Mouse (Mus musculus) gastrocnemius, adult 2 months (tissue): ENCODE results near the gene Hmgn1. TPM values are rescaled to one million over a fixed set of nuclear protein-coding genes. Genes with fewer than 3 reads are reported as not detected.

Source experiments
- DNase-seq: peaks from one replicate; pipeline ENCODE4 v3.0.0; 2022
- H3K27ac ChIP-seq: fragments of 200-600 bp; 2 replicates; pipeline ENCODE4 v1.8.1; 2022; ENCODE audit warnings: mild to moderate bottlenecking
- H3K4me3 ChIP-seq: fragments of 200-600 bp; 2 replicates; pipeline ENCODE4 v1.8.1; 2022; ENCODE audit warnings: mild to moderate bottlenecking, moderate library complexity
- CTCF ChIP-seq: fragments of 200-600 bp; IDR thresholded peaks from 2 replicates; pipeline ENCODE4 v1.8.1; 2022; ENCODE audit warnings: antibody characterized with exemption, mild to moderate bottlenecking, moderate library complexity
- intact Hi-C: fragments of 180-260 bp; cut with DNase I; formaldehyde crosslinking; loops from one replicate; pipeline ENCODE4 v1.15.1; 2025
- long read RNA-seq, 2 experiments: library from polyadenylated mRNA; stranded (forward); transcript quantifications; one replicate each; pipeline ENCODE4 v2.0.0; 2021
- total RNA-seq, 2 experiments: library from RNA; stranded (reverse); gene quantifications; 2 replicates each; pipeline ENCODE4 v1.2.3; 2021

The Hmgn1 gene
- total RNA-seq, result 10 to 100 TPM; 19.9 to 38.1 TPM
- long read RNA-seq, experiment 1, transcript Hmgn1-201 (6 exons, 2,174 nt), result major isoform, 22 of 31 reads
- long read RNA-seq, experiment 1, partial matches to known transcripts, result 1 of 31 reads
- long read RNA-seq, experiment 1, other reads (novel, unspliced or antisense), result 6 of 31 reads
- long read RNA-seq, experiment 2, transcript Hmgn1-201 (6 exons, 2,174 nt), result major isoform, 20 of 28 reads
- long read RNA-seq, experiment 2, partial matches to known transcripts, result 0 of 28 reads
- long read RNA-seq, experiment 2, other reads (novel, unspliced or antisense), result 6 of 28 reads

DNA sequence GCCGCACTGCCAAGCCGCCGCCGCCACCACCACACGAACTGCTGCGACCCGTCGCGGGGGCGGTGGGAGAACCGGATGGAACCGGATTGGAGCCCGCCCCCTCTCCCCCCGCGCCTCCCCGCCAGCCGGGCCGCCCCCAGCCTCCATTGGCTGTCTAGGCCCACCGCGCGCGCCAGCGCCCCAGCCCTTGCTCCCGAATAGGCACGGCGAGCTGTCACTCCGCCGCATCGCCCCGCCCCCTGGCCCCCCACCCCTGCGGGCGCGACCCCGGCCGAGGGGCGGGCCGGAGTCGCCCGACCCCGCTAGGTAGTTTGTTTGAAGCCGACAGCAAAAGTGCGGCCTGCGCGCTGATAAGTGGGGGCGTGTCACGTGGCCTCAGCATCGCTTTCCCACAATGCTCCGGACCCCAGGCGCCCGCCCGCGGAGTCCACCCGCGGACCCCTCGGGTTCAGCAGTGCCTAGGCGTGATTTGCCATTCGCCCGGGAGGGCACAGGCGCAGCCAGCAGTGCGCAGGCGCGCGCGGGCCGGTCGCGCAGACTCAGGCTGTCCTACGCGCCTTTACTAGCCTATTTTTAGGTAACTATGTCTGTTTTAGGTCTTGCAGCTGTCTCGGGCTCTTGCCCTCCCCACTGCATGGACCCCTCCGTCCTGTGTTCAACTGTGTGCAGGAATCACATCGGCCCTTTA lies at the start of gene Hmgn1:
Hmgn1 (minus strand) TSS at position 73 of the 688 bp plus-strand sequence.
- Histone ChIP-seq H3K27ac (peak within 1 kb of the TSS; percentile 93), H3K4me3 (peak within 1 kb of the TSS; percentile 96)
- TF ChIP-seq CTCF, result no peak
- intact Hi-C loops, result loop anchor here (1.0 kb wide), 1 partner anchor 44 kb away; no protein-coding TSS in a partner anchor
- DNase-seq, result peak; percentile 99

- no peak for DNase-seq
- no peak for TF ChIP-seq CTCF
- no peak overlapping the region for H3K4me3 ChIP-seq
- H3K27ac ChIP-seq, result no peak overlapping the region
- intact Hi-C loops, result no loop called here
Measured at GRCm38 (mm10) chr16:96175399-96175798, 47.9 kb upstream of the Hmgn1 start.

- Histone ChIP-seq H3K4me3 (no peak overlapping the region), H3K27ac (no peak overlapping the region)
- no peak for DNase-seq
- intact Hi-C loops, result no loop called here
- TF ChIP-seq CTCF, result no peak
Measured at GRCm38 (mm10) chr16:96173648-96174047, 46.1 kb upstream of the Hmgn1 start.

DNA sequence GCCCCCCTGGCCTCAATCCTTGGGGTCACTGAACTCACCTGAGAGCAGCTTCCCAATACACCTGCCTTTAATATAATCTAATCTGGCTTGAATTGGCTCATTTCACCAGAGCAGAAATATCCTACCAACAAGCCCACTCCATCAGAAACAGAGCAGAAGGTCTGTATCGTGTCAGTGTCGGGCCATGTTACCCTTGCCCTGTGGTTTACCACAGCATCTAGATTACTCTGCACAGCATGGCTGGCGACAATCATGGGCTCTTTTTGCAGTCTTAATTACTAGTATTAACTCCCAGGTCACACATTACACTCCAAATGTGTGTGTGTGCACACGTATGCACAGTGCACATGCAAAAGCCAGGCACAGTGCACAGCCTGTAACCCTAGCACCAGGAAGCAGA lies 41.3 kb upstream of the Hmgn1 start:
- TF ChIP-seq CTCF, result no peak
- Histone ChIP-seq H3K27ac (no peak overlapping the region), H3K4me3 (no peak overlapping the region)
- intact Hi-C loops, result no loop called here
- DNase-seq, result no peak

DNA sequence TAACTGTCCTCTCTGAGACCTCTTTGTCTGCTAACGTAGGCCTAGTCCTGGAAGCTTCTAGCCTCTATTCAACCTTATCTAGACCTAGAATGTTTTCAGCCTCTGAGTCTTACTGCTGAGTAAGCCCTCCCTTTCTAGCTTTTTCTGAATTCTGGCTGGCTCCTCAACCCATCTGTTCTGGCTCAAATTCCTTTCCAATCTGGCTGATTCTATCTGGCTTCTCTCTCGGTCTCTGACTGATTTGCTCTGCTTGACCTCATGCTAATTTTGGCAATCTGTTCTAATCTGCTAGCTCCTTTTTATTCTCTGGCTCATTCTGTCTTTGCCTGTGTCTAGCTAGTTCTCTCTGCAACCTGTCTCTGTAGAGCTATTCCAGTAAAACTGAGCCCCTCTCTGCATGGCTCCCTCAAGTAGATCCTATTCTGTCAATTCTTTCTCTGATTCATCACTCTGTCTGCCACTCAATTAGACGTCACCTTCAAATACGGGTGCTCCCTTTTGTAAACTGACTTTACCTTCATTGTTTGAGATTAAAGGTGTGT lies 38.3 kb upstream of the Hmgn1 start:
- Histone ChIP-seq H3K27ac (no peak overlapping the region), H3K4me3 (no peak overlapping the region)
- intact Hi-C loops, result loop anchor here (2.0 kb wide), 1 partner anchor 179 kb away; no protein-coding TSS in a partner anchor
- no peak for DNase-seq
- no peak for TF ChIP-seq CTCF

DNA sequence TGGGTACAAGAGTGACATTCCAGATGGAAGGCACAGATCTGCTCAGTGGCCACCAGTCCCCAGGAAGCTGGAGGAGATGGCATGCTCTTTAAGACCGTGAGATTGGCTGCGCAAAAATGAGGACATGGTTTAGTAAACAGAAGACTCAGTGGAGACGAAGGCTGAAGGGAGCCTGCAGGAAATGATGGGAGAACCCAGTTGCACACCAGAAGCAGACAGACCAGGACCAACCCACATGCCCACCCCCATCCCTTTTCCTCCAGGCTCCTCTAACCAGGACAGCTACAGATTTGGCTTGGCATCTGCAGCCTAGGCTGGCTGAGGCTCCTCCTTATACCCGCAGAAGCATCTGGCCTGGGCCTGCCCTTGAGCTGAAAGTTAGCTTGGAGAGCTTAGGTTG lies 33.8 kb upstream of the Hmgn1 start:
- TF ChIP-seq CTCF, result no peak
- Histone ChIP-seq H3K27ac (no peak overlapping the region), H3K4me3 (no peak overlapping the region)
- intact Hi-C loops, result no loop called here
- DNase-seq, result no peak

- TF ChIP-seq CTCF, result no peak
- intact Hi-C loops, result no loop called here
Measured at GRCm38 (mm10) chr16:96160927-96161326, 33.4 kb upstream of the Hmgn1 start.

DNA sequence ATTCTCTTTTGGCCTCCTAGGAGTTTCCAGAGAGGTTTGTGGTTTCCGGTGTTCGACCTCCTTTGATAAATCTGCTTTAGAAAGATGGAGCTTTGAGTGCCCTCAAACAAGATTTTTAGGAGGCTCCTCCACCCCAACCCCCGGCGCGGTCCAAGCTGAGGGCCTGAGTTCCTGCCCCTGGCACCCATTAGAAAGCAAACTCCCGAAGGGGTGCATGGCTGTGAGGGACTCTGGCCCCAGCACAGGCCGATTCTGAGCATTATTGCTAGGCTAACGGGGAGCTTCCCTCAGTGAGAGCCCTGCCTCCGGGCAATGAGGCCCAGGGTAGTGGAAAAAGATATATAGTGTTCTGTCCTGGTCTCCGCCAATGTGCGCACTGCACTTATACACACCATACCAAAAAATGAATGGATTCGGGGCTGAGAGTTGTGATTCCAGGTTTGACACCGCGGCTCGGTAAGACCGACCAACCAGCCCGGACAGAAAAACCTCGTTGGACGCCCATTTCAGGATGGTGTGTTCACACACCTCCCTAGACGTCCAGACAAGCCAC lies 32.3 kb upstream of the Hmgn1 start:
- peak overlapping the region; percentile 75 for H3K4me3 ChIP-seq
- DNase-seq, result no peak
- intact Hi-C loops, result loop anchor here (5.0 kb wide), 1 partner anchor 32 kb away; the partner anchor contains the start of gene Lca5l
- peak overlapping the region; percentile 90 for H3K27ac ChIP-seq
- no peak for TF ChIP-seq CTCF

More at GRCm38 (mm10) chr16:96160927-96161326, 33.4 kb upstream of the Hmgn1 start:
- Histone ChIP-seq H3K4me3 (no peak overlapping the region), H3K27ac (no peak overlapping the region)
- no peak for DNase-seq

GRCm38 (mm10) chr16:96159091-96159731 lies 31.7 kb upstream of the Hmgn1 start:
- peak; percentile 81 for DNase-seq
- intact Hi-C loops, result loop anchor here (5.0 kb wide), 1 partner anchor 33 kb away; the partner anchor contains the start of gene Lca5l
- peak; percentile 52 for TF ChIP-seq CTCF
- peak overlapping the region; percentile 75 for H3K4me3 ChIP-seq
- H3K27ac ChIP-seq, result peak overlapping the region; percentile 90

DNA sequence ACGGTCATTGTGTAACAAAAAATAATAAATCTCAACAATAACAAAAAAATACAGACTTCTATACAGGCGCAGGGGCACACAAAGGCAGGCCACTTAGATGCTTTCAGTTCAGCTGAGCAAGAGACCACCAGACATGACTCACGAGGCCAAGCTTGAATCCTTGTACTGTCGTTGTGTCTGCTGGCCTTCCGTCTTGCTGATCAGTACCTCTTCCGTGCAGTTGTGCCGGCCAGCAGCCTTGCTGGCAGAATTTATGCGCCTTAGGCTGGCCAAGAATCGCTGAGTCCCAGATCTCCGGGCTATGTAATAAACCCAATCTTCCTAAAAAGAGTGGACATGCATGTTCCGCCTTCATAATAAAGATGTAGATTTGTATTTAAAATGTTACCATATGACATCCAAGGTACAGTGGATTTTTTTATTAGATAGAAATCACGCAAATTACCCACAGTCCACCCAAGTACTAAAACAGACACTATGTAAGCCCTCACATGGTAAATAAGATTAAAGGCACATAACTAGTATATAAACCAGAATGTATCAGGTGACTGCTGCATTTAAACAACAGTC lies 31.1 kb upstream of the Hmgn1 start:
- Histone ChIP-seq H3K27ac (peak overlapping the region; percentile 90), H3K4me3 (peak overlapping the region; percentile 75)
- DNase-seq, result peak; percentile 57
- no peak for TF ChIP-seq CTCF
- intact Hi-C loops, result loop anchor here (5.0 kb wide), 1 partner anchor 34 kb away; the partner anchor contains the start of gene Lca5l

GRCm38 (mm10) chr16:96157171-96157570 lies 29.6 kb upstream of the Hmgn1 start:
- Histone ChIP-seq H3K4me3 (no peak overlapping the region), H3K27ac (peak overlapping the region; percentile 46; the same call in 1 of the 2 replicates)
- peak; percentile 51 for DNase-seq
- intact Hi-C loops, result loop anchor here (5.0 kb wide), 1 partner anchor 35 kb away; the partner anchor contains the start of gene Lca5l
- TF ChIP-seq CTCF, result no peak

GRCm38 (mm10) chr16:96156019-96156418 lies 28.5 kb upstream of the Hmgn1 start:
- no peak for DNase-seq
- Histone ChIP-seq H3K4me3 (no peak overlapping the region), H3K27ac (no peak overlapping the region)
- no peak for TF ChIP-seq CTCF
- intact Hi-C loops, result loop anchor here (5.0 kb wide), 1 partner anchor 36 kb away; the partner anchor contains the start of gene Lca5l
